Mouse (Mus musculus) small intestine, adult 2 months (tissue): ENCODE data around the gene Lemd1. TPM values are rescaled to one million over a fixed set of nuclear protein-coding genes. Genes with fewer than 3 reads are reported as not detected.
A peak's percentile ranks its signal among the peaks of the same experiment; 100 is the strongest.

ENCODE experiments used
- H3K27ac ChIP-seq: fragments of 200-500 bp; 2 replicates; pipeline ENCODE4 v1.5.1; 2012; ENCODE audit warnings: low read depth, low read length, control low read depth, inconsistent platforms; ENCODE audit not compliant: insufficient read depth
- H3K27me3 ChIP-seq: fragments of 200-500 bp; 2 replicates; pipeline ENCODE4 v1.6.1; 2012; ENCODE audit warnings: mild to moderate bottlenecking, moderate library complexity, low read length, inconsistent platforms; ENCODE audit not compliant: control insufficient read depth, insufficient read depth
- H3K36me3 ChIP-seq: fragments of 200-500 bp; 2 replicates; pipeline ENCODE4 v1.6.1; 2012; ENCODE audit warnings: mild to moderate bottlenecking, low read length, control low read depth, inconsistent platforms; ENCODE audit not compliant: control insufficient read depth, insufficient read depth
- H3K4me1 ChIP-seq: fragments of 200-500 bp; 2 replicates; pipeline ENCODE4 v1.6.1; 2012; ENCODE audit warnings: low read length, inconsistent platforms, mixed read lengths; ENCODE audit not compliant: control insufficient read depth, insufficient read depth, insufficient read length
- H3K4me3 ChIP-seq: fragments of 200-500 bp; 2 replicates; pipeline ENCODE4 v1.5.1; 2012; ENCODE audit warnings: low read depth, mild to moderate bottlenecking, control low read depth, inconsistent platforms, low read length, moderate library complexity
- CTCF ChIP-seq: fragments of 200-500 bp; IDR thresholded peaks from 2 replicates; pipeline ENCODE4 v1.5.1; 2012; ENCODE audit warnings: low read depth, mild to moderate bottlenecking, control low read depth, inconsistent platforms, low read length, moderate library complexity, mixed read lengths; ENCODE audit not compliant: insufficient replicate concordance, insufficient read length; ENCODE audit errors: extremely low read depth
- POLR2A ChIP-seq: fragments of 200-500 bp; IDR thresholded peaks from 2 replicates; pipeline ENCODE4 v1.6.1; 2012; ENCODE audit warnings: low read depth, mild to moderate bottlenecking, control low read depth, inconsistent platforms, low read length, moderate library complexity
- WGBS: fragments of 180-500 bp; shearing (Covaris S2); methylation state at CpG from one replicate; pipeline ENCODE4 v1.1.7; 2018; 5-methylcytosine and 5-hydroxymethylcytosine counted together
- polyA plus RNA-seq: library from polyadenylated mRNA; depleted of rRNA; stranded (reverse); fragments of >200 nt; gene quantifications from 2 replicates; pipeline ENCODE4 v1.2.3, GENCODE M21; 2012

Lemd1 gene
- polyA plus RNA-seq, 1 experiment: 0.09 TPM

DNA sequence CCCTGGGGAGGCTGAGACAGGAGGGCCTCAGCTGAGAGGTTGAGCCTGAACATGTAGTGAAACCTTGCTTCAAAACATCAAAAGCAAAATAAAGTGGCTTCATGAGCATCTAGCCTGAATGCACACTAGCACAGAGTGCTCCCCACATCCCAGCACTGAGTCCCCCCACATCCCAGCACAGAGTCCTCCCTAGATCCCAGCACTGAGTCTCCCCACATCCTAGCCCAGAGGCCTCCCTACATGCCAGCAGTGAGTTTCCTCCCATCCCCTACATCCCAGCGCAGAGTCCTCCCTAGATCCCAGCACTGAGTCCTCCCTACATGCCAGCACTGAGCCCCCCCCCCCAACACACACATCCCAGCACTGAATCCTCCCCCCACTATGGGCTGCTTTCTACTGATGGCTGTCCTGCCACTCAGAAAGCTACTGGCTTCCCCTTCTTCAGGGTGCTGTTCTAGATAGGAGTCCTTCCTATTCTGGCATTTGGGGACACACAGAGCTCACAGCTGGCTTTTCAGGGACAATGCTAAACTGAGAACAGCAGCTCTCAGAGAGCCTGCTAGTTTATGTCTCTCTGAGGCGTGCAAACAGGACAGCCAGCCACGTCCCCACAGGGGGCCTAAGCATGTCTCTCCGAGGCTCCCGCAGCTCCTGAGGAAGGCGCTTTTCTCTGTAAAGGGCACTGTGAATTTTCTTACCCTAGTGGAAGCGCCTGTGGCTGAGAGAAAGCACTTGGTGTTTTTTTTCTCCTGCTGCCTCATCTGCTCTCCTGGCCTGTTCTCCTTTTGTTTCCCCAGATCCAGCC is 40.4 kb downstream of the Lemd1 start:
- no peak for TF ChIP-seq POLR2A
- no peak for TF ChIP-seq CTCF
- no peak overlapping the region for H3K4me3 ChIP-seq
- no peaks in the 10 kb centered on the region for H3K4me1 ChIP-seq
- WGBS: 62% methylated on average over 7 of the region's 7 CpGs
- H3K36me3 ChIP-seq: no peaks in the 10 kb centered on the region
- no peak overlapping the region for H3K27ac ChIP-seq
- no peaks in the 10 kb centered on the region for H3K27me3 ChIP-seq

DNA sequence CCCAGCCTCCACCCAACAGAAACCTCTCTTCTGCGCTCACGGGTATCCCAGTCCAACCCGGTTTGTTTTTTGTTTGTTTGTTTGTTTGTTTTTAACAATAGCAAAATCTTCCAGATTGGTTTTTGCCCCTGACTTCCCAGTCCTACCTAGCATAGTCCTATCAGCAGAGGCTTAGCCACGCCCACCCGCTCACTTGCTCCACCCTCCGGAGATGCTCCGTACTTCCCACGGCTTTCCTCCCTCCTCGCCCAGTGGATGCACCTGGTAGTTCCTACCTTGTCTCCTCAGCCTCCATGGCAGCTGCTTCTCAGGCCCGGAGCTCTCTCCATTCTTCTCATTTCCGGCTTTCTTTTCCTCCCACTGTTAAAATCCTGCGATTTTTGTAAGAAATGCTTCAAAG is 42.3 kb downstream of the Lemd1 start:
- H3K4me3 ChIP-seq: no peak overlapping the region
- H3K27me3 ChIP-seq: no peaks in the 10 kb centered on the region
- no peaks in the 10 kb centered on the region for H3K4me1 ChIP-seq
- TF ChIP-seq POLR2A: no peak
- peak; percentile 48; the same call in 1 of the 2 replicates for TF ChIP-seq CTCF
- H3K27ac ChIP-seq: no peak overlapping the region
- WGBS: 19% methylated on average over 12 of the region's 12 CpGs
- H3K36me3 ChIP-seq: no peaks in the 10 kb centered on the region

DNA sequence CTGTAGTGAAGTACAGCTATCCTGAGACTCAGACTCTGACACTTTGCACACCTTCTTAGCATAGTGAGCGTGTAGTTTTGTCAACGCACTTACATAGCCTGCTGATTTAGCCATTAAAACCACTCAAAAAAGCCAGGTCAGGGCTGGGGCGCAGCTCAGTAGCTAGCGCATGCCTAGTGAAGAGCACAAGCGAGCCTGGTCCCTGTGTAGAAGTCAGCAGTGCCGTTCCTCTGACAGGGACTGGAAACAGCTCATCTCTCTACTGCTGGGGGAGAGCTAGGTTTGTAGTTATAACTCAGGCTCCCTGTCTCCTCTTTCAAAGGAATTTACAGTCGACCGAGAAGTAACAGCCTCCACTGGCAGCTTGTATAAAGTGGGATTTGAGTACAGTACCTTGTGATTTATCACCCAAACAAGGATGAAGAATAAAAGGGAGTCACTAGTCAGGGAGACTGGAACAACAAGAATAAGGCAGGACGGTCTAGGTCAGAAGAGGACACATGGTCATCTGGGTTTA is 43.6 kb downstream of the Lemd1 start:
- H3K27ac ChIP-seq: no peak overlapping the region
- H3K36me3 ChIP-seq: no peaks in the 10 kb centered on the region
- H3K4me3 ChIP-seq: no peak overlapping the region
- TF ChIP-seq CTCF (no peak), POLR2A (no peak)
- WGBS: 68% methylated on average over 9 of the region's 9 CpGs
- no peaks in the 10 kb centered on the region for H3K4me1 ChIP-seq
- no peaks in the 10 kb centered on the region for H3K27me3 ChIP-seq

DNA sequence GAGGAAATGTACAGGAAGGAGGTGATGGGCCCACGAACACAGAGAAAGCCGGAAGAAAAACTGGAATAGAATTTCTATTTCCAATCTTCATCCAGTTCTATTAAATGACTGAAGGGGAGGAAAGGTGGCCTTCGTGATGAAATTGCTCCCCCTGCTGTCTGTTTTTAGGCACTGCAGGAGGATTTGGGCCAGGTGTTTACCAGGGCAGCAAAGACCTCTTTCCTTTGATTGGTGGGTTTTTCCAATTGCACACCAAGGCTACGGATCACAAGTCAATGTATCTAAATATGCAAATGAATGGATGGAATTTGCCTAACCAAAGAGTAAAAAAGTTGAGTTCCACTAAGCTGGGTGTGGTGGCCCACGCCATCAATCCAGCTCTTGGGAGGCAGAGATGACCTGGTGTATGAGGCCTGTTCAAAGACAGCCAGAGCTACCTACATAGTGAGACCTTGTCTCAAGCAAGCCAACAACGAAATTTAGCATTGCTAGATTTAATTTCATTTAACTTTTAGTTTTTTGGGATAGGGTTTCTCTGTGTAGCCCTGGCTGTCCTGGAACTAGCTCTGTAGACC is 46.4 kb downstream of the Lemd1 start:
- no peak overlapping the region for H3K27ac ChIP-seq
- no peak overlapping the region for H3K4me3 ChIP-seq
- WGBS: 18% methylated on average over 6 of the region's 6 CpGs
- no peaks in the 10 kb centered on the region for H3K36me3 ChIP-seq
- peak; percentile 77; the same call in 1 of the 2 replicates for TF ChIP-seq CTCF
- TF ChIP-seq POLR2A: no peak
- H3K27me3 ChIP-seq: no peaks in the 10 kb centered on the region
- H3K4me1 ChIP-seq: no peaks in the 10 kb centered on the region

DNA sequence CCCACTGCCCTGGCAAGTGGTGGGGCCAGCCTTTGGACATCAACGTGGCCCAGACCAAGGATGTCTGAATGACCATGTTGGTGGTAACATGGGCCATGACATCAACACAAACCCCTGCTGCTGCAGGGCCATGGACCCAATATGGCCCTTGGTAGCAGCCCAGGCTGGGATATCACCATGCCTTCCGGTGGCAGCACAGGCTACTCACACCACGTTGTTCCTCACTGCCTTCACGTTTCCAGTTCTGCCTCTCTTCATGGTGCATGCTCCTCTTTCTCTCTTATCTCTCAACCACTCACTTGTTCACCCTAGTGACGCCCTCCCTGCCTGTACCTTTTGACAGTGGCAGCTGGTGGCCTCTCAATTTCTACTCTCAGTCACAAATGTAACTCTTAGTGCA is 53.8 kb downstream of the Lemd1 start:
- Histone ChIP-seq H3K4me3 (no peak overlapping the region), H3K27me3 (no peaks in the 10 kb centered on the region), H3K27ac (no peak overlapping the region), H3K36me3 (no peaks in the 10 kb centered on the region), H3K4me1 (no peaks in the 10 kb centered on the region)
- TF ChIP-seq CTCF (no peak), POLR2A (no peak)
- 73% methylated on average over 5 of the region's 5 CpGs for WGBS

DNA sequence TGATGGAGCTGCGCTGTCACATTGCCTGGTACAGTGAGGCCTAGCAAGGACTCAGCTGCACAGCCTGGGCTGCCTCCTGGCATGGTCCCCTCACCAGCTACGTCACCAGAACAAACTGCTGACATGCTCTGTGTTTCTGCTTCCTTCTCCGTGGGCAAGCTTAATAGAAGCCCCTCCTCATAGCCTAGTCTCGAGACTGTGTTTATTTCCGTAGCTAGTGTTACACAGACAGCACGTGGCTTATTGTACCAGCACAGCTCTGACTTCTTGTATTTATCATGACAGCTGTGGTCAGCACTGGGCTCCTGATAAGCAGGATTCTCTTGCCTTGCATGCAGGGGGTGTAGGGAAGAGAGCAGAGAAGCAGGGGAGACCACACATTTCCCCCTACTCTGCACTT is 54.9 kb downstream of the Lemd1 start:
- no peaks in the 10 kb centered on the region for H3K36me3 ChIP-seq
- WGBS: 67% methylated on average over 6 of the region's 6 CpGs
- no peak overlapping the region for H3K4me3 ChIP-seq
- no peak overlapping the region for H3K27ac ChIP-seq
- no peaks in the 10 kb centered on the region for H3K27me3 ChIP-seq
- H3K4me1 ChIP-seq: no peaks in the 10 kb centered on the region
- TF ChIP-seq CTCF: no peak
- TF ChIP-seq POLR2A: no peak

DNA sequence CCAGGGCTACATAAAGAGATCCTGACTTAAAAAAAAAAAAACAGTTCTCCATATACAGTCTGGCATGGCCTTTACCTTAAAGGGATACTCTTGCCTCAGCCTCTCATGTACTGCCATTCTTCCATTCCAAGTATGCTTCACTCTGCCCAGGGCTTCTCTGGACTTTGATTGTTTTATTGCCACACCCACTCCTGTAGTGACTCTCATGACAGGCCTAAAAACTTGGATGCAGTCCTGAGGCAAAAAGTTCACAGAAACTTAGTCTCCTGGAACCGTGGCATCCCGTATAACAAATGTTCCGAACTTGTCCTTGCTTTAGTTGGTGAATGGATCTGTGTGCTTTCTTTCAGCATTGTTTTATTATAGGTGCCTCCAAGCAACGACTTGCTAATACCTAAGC is 55.4 kb downstream of the Lemd1 start:
- H3K36me3 ChIP-seq: no peaks in the 10 kb centered on the region
- 59% methylated on average over 4 of the region's 4 CpGs for WGBS
- H3K4me3 ChIP-seq: no peak overlapping the region
- no peak overlapping the region for H3K27ac ChIP-seq
- H3K4me1 ChIP-seq: no peaks in the 10 kb centered on the region
- no peaks in the 10 kb centered on the region for H3K27me3 ChIP-seq
- no peak for TF ChIP-seq CTCF
